Mouse (Mus musculus) heart, postnatal 0 days (tissue): ENCODE measurements at regions not wholly inside any gene's neighbourhood (a gene's known extent, or its start where the extent isn't known, plus 50 kb on each side); places are given as distances from the start of the nearest gene placed in this dataset.

ENCODE experiments used
- CTCF ChIP-seq: IDR thresholded peaks from 2 replicates; pipeline ENCODE4 v1.5.1; 2016; ENCODE audit warnings: antibody characterized with exemption, control low read depth, low read depth
- EP300 ChIP-seq: IDR thresholded peaks from 2 replicates; pipeline ENCODE4 v1.6.1; 2016; ENCODE audit warnings: antibody characterized with exemption, low read depth

- no peak for TF ChIP-seq CTCF
- TF ChIP-seq EP300: no peak
Measured at GRCm38 (mm10) chr13:97483681-97484080, 242.8 kb downstream of the Enc1 start.
